Mouse (Mus musculus): ENCODE measurements around the gene Gm10486.
"Not testable (repeated sequence)": the region's sequence is repeated elsewhere in the genome, so short reads cannot be mapped to it uniquely, and the experiment has no call there.

Gene Gm10486

DNA sequence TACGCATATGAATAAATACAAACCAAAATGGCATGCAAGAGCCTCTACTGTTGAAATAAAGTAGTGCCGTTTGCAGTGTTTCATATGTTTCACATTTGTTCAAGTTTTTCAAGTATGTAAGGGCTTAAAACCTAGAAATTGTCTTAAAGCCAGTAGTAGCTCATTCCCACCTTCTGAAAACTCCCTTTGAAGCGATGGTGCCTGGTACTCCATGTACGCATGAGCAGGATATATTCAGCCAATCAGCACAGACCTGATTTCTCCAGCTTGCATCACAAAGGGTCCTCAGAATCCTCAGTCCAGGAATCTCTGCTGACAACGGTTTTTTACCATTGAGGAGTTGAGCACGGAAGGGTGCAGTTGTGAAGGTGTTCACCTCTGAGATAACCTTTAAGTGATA lies at the start of gene Gm10486:
Gene Gm10486 (plus strand): TSS at position 301 of the 400 bp plus-strand sequence.
- DNase-seq (ENCODE audit: low spot score in 2 of 2): not testable (repeated sequence)
